Mouse (Mus musculus) lung, adult 2 months (tissue): ENCODE data around the gene Haus6.

Experiments
- CTCF ChIP-seq: fragments of 200-500 bp; IDR thresholded peaks from 2 replicates; pipeline ENCODE4 v1.5.1; 2011; ENCODE audit warnings: mild to moderate bottlenecking, low read length, control low read depth; ENCODE audit not compliant: insufficient read depth
- POLR2A ChIP-seq: fragments of 200-500 bp; IDR thresholded peaks from 2 replicates; pipeline ENCODE4 v1.6.1; 2011; ENCODE audit warnings: low read depth, mild to moderate bottlenecking, control low read depth, low read length, borderline replicate concordance; ENCODE audit errors: extremely low read depth

DNA sequence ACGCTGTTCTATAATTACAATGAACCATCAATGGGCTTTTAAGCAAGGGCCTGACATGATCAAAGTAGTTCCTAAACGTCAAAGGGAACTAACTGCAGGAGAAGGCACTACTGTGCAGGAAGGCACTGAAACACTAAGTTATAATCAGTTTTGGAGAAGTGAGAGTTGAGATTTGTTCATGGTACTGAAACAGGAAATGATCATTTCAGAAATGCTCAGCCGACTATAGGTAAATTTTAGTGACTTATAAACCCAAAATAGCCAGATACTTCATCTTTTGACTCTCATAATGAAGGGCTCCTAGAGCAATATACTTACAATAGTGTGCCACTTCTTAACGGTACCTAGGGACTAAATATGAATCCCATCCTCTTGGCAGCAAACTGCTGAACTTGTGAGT lies 31.8 kb downstream of the Haus6 start:
- no peak for TF ChIP-seq CTCF
- TF ChIP-seq POLR2A = no peak
